Mouse (Mus musculus) C2C12 (cell line): ENCODE measurements around the gene Ppwd1. TPM values are rescaled to one million over a fixed set of nuclear protein-coding genes. Genes with fewer than 3 reads are reported as not detected.
"Not testable (repeated sequence)": the region's sequence is repeated elsewhere in the genome, so short reads cannot be mapped to it uniquely, and the experiment has no call there.

Source experiments
- H3K27me3 ChIP-seq: one replicate; pipeline ENCODE4 v1.6.1; 2011; ENCODE audit not compliant: control insufficient read depth, insufficient read depth, insufficient read length
- H3K36me3 ChIP-seq: one replicate; pipeline ENCODE4 v1.6.1; 2011; ENCODE audit not compliant: control insufficient read depth, insufficient read depth
- H3K4me3 ChIP-seq: one replicate; pipeline ENCODE4 v1.5.1; 2011; ENCODE audit warnings: mild to moderate bottlenecking, control low read depth; ENCODE audit not compliant: poor library complexity, insufficient read depth, severe bottlenecking
- H3K79me2 ChIP-seq: one replicate; pipeline ENCODE4 v1.6.1; 2011; ENCODE audit not compliant: control insufficient read depth, insufficient read depth
- H3K79me3 ChIP-seq: one replicate; pipeline ENCODE4 v1.6.1; 2011; ENCODE audit warnings: low read depth, control low read depth
- H3ac ChIP-seq: one replicate; pipeline ENCODE3; 2011; ENCODE audit warnings: low read depth; ENCODE audit not compliant: control insufficient read depth, insufficient read length
- CEBPB ChIP-seq: IDR thresholded peaks from one replicate; pipeline ENCODE4 v1.6.1; 2011; ENCODE audit warnings: low read depth, mild to moderate bottlenecking, control low read depth, moderate library complexity
- CTCF ChIP-seq: IDR thresholded peaks from one replicate; pipeline ENCODE4 v1.5.1; 2011; ENCODE audit not compliant: control insufficient read depth, insufficient read depth, insufficient read length
- FOSL1 ChIP-seq: IDR thresholded peaks from one replicate; pipeline ENCODE4 v1.8.0; 2011; ENCODE audit warnings: mild to moderate bottlenecking, low read length; ENCODE audit not compliant: poor library complexity, insufficient read depth, severe bottlenecking
- MAX ChIP-seq: IDR thresholded peaks from one replicate; pipeline ENCODE4 v1.6.1; 2011; ENCODE audit warnings: mild to moderate bottlenecking, control low read depth
- MYOD1 ChIP-seq: IDR thresholded peaks from one replicate; pipeline ENCODE4 v1.6.1; 2011; ENCODE audit warnings: low read depth; ENCODE audit not compliant: control insufficient read depth, insufficient read length
- MYOG ChIP-seq: IDR thresholded peaks from one replicate; pipeline ENCODE4 v1.6.1; 2011; ENCODE audit not compliant: control insufficient read depth, insufficient read length; ENCODE audit errors: extremely low read depth
- USF1 ChIP-seq: IDR thresholded peaks from one replicate; pipeline ENCODE4 v1.6.1; 2011; ENCODE audit warnings: low read depth, mild to moderate bottlenecking, control low read depth, moderate library complexity
- long read RNA-seq, 2 experiments: library from polyadenylated mRNA; unstranded; transcript quantifications; one replicate each; pipeline ENCODE4 v2.0.0; 2019 to 2020
- polyA plus RNA-seq: library from polyadenylated mRNA; unstranded; fragments of >200 nt; fragmentation: generic; extraction: Trizol; gene quantifications from one replicate; pipeline ENCODE4 v1.2.1, GENCODE M21; 2012; ENCODE audit warnings: missing spikeins

The Ppwd1 gene
- polyA plus RNA-seq: 6.0 TPM
- long read RNA-seq, experiment 1, transcript Ppwd1-201 (11 exons, 2,342 nt): major isoform, 9 of 11 reads
- long read RNA-seq, experiment 1, partial matches to known transcripts: 1 of 11 reads
- long read RNA-seq, experiment 1, other reads (novel, unspliced or antisense): 1 of 11 reads
- long read RNA-seq, experiment 2, transcript Ppwd1-201 (11 exons, 2,342 nt): major isoform, 150 of 161 reads
- long read RNA-seq, experiment 2, partial matches to known transcripts: 2 of 161 reads
- long read RNA-seq, experiment 2, other reads (novel, unspliced or antisense): 9 of 161 reads

GRCm38 (mm10) chr13:104228384-104229066 lies at the start of gene Ppwd1, which contains the start of gene Cenpk:
TSS of gene Ppwd1 (minus strand) at chr13:104228843.
TSS of gene Cenpk (plus strand) at chr13:104228611.
- Histone ChIP-seq H3ac (peak within 1 kb of the TSS; percentile 87), H3K27me3 (no peaks in the 10 kb centered on the region), H3K79me2 (peaks cover 62% of the 10 kb centered on the region), H3K79me3 (peaks cover 30% of the 10 kb centered on the region), H3K36me3 (peaks cover 16% of the 10 kb centered on the region), H3K4me3 (peak within 1 kb of the TSS; percentile 78)
- TF ChIP-seq CTCF: no peak
- TF ChIP-seq MAX: peak; percentile 82

DNA sequence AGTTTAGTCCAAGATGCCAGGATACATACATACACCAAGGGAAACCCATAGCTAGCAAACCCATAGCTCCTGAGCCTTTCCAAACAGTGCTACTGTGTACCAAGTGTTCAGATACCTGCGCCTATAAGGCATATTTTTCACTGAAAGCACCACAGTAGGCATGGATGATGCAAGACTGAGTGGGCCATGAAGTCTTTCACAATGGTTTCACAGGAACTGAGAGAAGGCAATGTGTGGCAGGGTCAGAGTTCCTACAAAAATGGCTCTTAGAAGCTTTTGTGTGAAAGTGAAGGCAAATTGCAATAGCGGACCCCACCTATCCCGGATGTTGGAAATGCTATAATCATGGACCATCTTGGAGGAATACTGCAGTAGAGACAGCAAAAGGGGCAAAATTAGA lies 30.4 kb upstream of the Ppwd1 start:
- no peak overlapping the region for H3ac ChIP-seq
- no peaks in the 10 kb centered on the region for H3K79me3 ChIP-seq
- no peak for TF ChIP-seq MYOG
- no peak for TF ChIP-seq MYOD1
- TF ChIP-seq USF1: no peak
- TF ChIP-seq CTCF: no peak
- TF ChIP-seq FOSL1: no peak
- no peak for TF ChIP-seq CEBPB
- TF ChIP-seq MAX: no peak
- no peaks in the 10 kb centered on the region for H3K36me3 ChIP-seq
- H3K27me3 ChIP-seq: no peaks in the 10 kb centered on the region
- H3K79me2 ChIP-seq: no peaks in the 10 kb centered on the region
- no peak overlapping the region for H3K4me3 ChIP-seq

- Histone ChIP-seq H3K4me3 (peak overlapping the region; percentile 78), H3K36me3 (peaks cover 13% of the 10 kb centered on the region), H3ac (peak overlapping the region; percentile 87), H3K79me2 (peaks cover 60% of the 10 kb centered on the region), H3K79me3 (peaks cover 30% of the 10 kb centered on the region), H3K27me3 (no peaks in the 10 kb centered on the region)
- TF ChIP-seq CTCF (no peak), MYOG (no peak), MAX (no peak)
Measured at GRCm38 (mm10) chr13:104229181-104229580, 538 bp upstream of the Ppwd1 start.

- H3K36me3 ChIP-seq: peaks cover 26% of the 10 kb centered on the region
- peak overlapping the region; percentile 78 for H3K4me3 ChIP-seq
- peaks cover 62% of the 10 kb centered on the region for H3K79me2 ChIP-seq
- no peaks in the 10 kb centered on the region for H3K27me3 ChIP-seq
- H3ac ChIP-seq: no peak overlapping the region
- TF ChIP-seq MAX (no peak), MYOG (no peak), CEBPB (no peak), MYOD1 (no peak), FOSL1 (no peak), USF1 (no peak), CTCF (no peak)
- H3K79me3 ChIP-seq: peaks cover 30% of the 10 kb centered on the region
Measured at GRCm38 (mm10) chr13:104227478-104227877, 1.2 kb downstream of the Ppwd1 start.

- Histone ChIP-seq H3K4me3 (no peak overlapping the region), H3K27me3 (no peaks in the 10 kb centered on the region), H3K79me3 (no peaks in the 10 kb centered on the region), H3K36me3 (peaks cover 37% of the 10 kb centered on the region), H3ac (no peak overlapping the region), H3K79me2 (no peaks in the 10 kb centered on the region)
- no peak for TF ChIP-seq MYOD1
- no peak for TF ChIP-seq FOSL1
- no peak for TF ChIP-seq MYOG
- no peak for TF ChIP-seq MAX
- no peak for TF ChIP-seq USF1
- TF ChIP-seq CTCF: no peak
- TF ChIP-seq CEBPB: no peak
Measured at GRCm38 (mm10) chr13:104204313-104204712, 24.3 kb downstream of the Ppwd1 start.

- not testable (repeated sequence) for H3K79me3 ChIP-seq, H3ac ChIP-seq, H3K27me3 ChIP-seq, H3K79me2 ChIP-seq, H3K4me3 ChIP-seq
- H3K36me3 ChIP-seq: peaks cover 39% of the 10 kb centered on the region
Measured at GRCm38 (mm10) chr13:104195891-104196290, 32.8 kb downstream of the Ppwd1 start.

DNA sequence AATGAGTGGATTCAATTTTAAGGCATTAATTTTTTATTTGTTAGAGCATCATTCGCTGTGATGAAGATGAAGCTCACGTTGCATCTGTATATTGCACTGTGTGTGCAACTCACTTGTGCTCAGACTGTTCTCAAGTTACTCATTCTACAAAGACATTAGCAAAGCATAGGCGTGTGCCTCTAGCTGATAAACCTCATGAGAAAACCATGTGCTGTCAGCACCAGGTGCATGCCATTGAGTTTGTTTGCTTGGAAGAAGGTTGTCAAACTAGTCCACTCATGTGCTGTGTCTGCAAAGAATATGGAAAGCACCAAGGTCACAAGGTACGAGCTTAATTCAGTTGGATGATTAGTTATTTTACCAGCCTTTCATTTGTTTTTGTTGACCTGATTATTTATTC lies 41.3 kb downstream of the Ppwd1 start:
- Histone ChIP-seq H3K79me3 (no peaks in the 10 kb centered on the region), H3ac (no peak overlapping the region), H3K36me3 (peaks cover 43% of the 10 kb centered on the region), H3K27me3 (no peaks in the 10 kb centered on the region), H3K79me2 (no peaks in the 10 kb centered on the region), H3K4me3 (no peak overlapping the region)
- TF ChIP-seq FOSL1 (no peak), MYOD1 (no peak), USF1 (no peak), CEBPB (no peak), MYOG (no peak)
